Mouse (Mus musculus) MEL (cell line): Measurements from ENCODE around the gene Gltp. TPM values are rescaled to one million over a fixed set of nuclear protein-coding genes. Genes with fewer than 3 reads are reported as not detected.

ENCODE experiments used
- DNase-seq: peaks from one replicate; pipeline ENCODE4 v3.0.0; 2011; ENCODE audit warnings: low read depth, low spot score
- H3K27ac ChIP-seq: 2 replicates; pipeline ENCODE4 v1.5.1; 2012; ENCODE audit warnings: low read depth, mild to moderate bottlenecking, control low read depth, low read length, moderate library complexity; ENCODE audit not compliant: control insufficient read depth
- H3K27me3 ChIP-seq, 2 experiments: fragments of 150-350 bp in 1 of 2; sonication (generic) in 1 of 2; 2 replicates each; pipeline ENCODE4 v1.6.1; 2012; ENCODE audit warnings: low read length in 2 of 2, mild to moderate bottlenecking in 2 of 2, improper control_type of control experiment in 1 of 2, moderate library complexity in 1 of 2; ENCODE audit not compliant: insufficient read depth in 2 of 2, control insufficient read depth in 1 of 2
- H3K36me3 ChIP-seq, 2 experiments: 2 replicates each; pipeline ENCODE4 v1.6.1; 2012 to 2014; ENCODE audit warnings: low read length in 2 of 2, improper control_type of control experiment in 1 of 2, inconsistent platforms in 1 of 2, mild to moderate bottlenecking in 1 of 2; ENCODE audit not compliant: insufficient read depth in 2 of 2, control insufficient read depth in 1 of 2
- H3K4me1 ChIP-seq, 2 experiments: fragments of 150-350 bp in 1 of 2; sonication (generic) in 1 of 2; 2 replicates each; pipeline ENCODE4 v1.6.1; 2012; ENCODE audit warnings: low read length in 2 of 2, improper control_type of control experiment in 1 of 2, mild to moderate bottlenecking in 1 of 2; ENCODE audit not compliant: insufficient read depth in 2 of 2, control insufficient read depth in 1 of 2
- H3K4me3 ChIP-seq, 2 experiments: fragments of 150-350 bp in 1 of 2; sonication (generic) in 1 of 2; 2 replicates each; pipeline ENCODE4 v1.5.1; 2012; ENCODE audit warnings: low read depth in 2 of 2, low read length in 2 of 2, mild to moderate bottlenecking in 2 of 2, moderate library complexity in 2 of 2, control low read depth in 1 of 2, improper control_type of control experiment in 1 of 2; ENCODE audit not compliant: control insufficient read depth in 1 of 2, insufficient read depth in 1 of 2
- H3K79me2 ChIP-seq: 2 replicates; pipeline ENCODE4 v1.6.1; 2012; ENCODE audit warnings: mild to moderate bottlenecking, low read length, moderate library complexity; ENCODE audit not compliant: control insufficient read depth, poor library complexity, insufficient read depth
- H3K9ac ChIP-seq: 2 replicates; pipeline ENCODE4 v1.6.1; 2012; ENCODE audit warnings: low read depth, mild to moderate bottlenecking, control low read depth, low read length, moderate library complexity; ENCODE audit not compliant: control insufficient read depth, poor library complexity, severe bottlenecking
- H3K9me3 ChIP-seq: fragments of 150-350 bp; sonication (generic); replicated peaks from 2 replicates; pipeline ENCODE4 v1.6.1; 2012; ENCODE audit warnings: mild to moderate bottlenecking, low read length, improper control_type of control experiment, moderate library complexity; ENCODE audit not compliant: insufficient read depth
- BHLHE40 ChIP-seq: IDR thresholded peaks from 2 replicates; pipeline ENCODE4 v1.6.1; 2012; ENCODE audit warnings: low read depth, mild to moderate bottlenecking, inconsistent platforms, low read length, improper control_type of control experiment, borderline replicate concordance
- CHD1 ChIP-seq: IDR thresholded peaks from 2 replicates; pipeline ENCODE4 v1.6.1; 2012; ENCODE audit warnings: low read depth, mild to moderate bottlenecking, inconsistent platforms, low read length, improper control_type of control experiment
- ELF1 ChIP-seq: IDR thresholded peaks from 2 replicates; pipeline ENCODE4 v1.6.1; 2014; ENCODE audit warnings: low read depth, mild to moderate bottlenecking, inconsistent platforms, low read length, improper control_type of control experiment, moderate library complexity
- ETS1 ChIP-seq: IDR thresholded peaks from 2 replicates; pipeline ENCODE4 v1.6.1; 2012; ENCODE audit warnings: low read depth, mild to moderate bottlenecking, inconsistent platforms, low read length, improper control_type of control experiment, moderate library complexity
- GABPA ChIP-seq: IDR thresholded peaks from 2 replicates; pipeline ENCODE4 v1.6.1; 2012; ENCODE audit warnings: low read depth, mild to moderate bottlenecking, inconsistent platforms, low read length, improper control_type of control experiment, moderate library complexity
- GATA1 ChIP-seq: IDR thresholded peaks from 2 replicates; pipeline ENCODE4 v1.6.1; 2011; ENCODE audit warnings: low read depth, low read length, improper control_type of control experiment
- HCFC1 ChIP-seq: IDR thresholded peaks from 2 replicates; pipeline ENCODE4 v1.6.1; 2012; ENCODE audit warnings: low read depth, mild to moderate bottlenecking, inconsistent platforms, low read length, improper control_type of control experiment, moderate library complexity
- JUND ChIP-seq: IDR thresholded peaks from 2 replicates; pipeline ENCODE4 v1.6.1; 2011; ENCODE audit warnings: low read depth, mild to moderate bottlenecking, improper control_type of control experiment, low read length
- MAFK ChIP-seq: IDR thresholded peaks from 2 replicates; pipeline ENCODE4 v1.6.1; 2011; ENCODE audit warnings: low read depth, mild to moderate bottlenecking, low read length, improper control_type of control experiment, borderline replicate concordance
- MAX ChIP-seq: IDR thresholded peaks from 2 replicates; pipeline ENCODE4 v1.6.1; 2011; ENCODE audit warnings: low read length, improper control_type of control experiment
- MAZ ChIP-seq: IDR thresholded peaks from 2 replicates; pipeline ENCODE4 v1.6.1; 2012; ENCODE audit warnings: low read depth, mild to moderate bottlenecking, inconsistent platforms, low read length, improper control_type of control experiment
- MXI1 ChIP-seq: IDR thresholded peaks from 2 replicates; pipeline ENCODE4 v1.6.1; 2011; ENCODE audit warnings: mild to moderate bottlenecking, low read depth, low read length, improper control_type of control experiment
- MYC ChIP-seq: IDR thresholded peaks from 2 replicates; pipeline ENCODE4 v1.6.1; 2011; ENCODE audit warnings: low read depth, mild to moderate bottlenecking, low read length, improper control_type of control experiment, moderate library complexity
- NELFE ChIP-seq: IDR thresholded peaks from 2 replicates; pipeline ENCODE4 v1.6.1; 2011; ENCODE audit warnings: low read depth, low read length, improper control_type of control experiment
- POLR2A ChIP-seq, 2 experiments: IDR thresholded peaks; 2 replicates each; pipeline ENCODE4 v1.6.1; 2011 to 2012; ENCODE audit warnings: low read length in 2 of 2, mild to moderate bottlenecking in 2 of 2, control low read depth in 1 of 2, improper control_type of control experiment in 1 of 2, low read depth in 1 of 2, moderate library complexity in 1 of 2; ENCODE audit not compliant: control insufficient read depth in 1 of 2, insufficient read depth in 1 of 2, poor library complexity in 1 of 2
- SMC3 ChIP-seq: IDR thresholded peaks from 2 replicates; pipeline ENCODE4 v1.6.1; 2011; ENCODE audit warnings: low read depth, low read length, improper control_type of control experiment
- TBP ChIP-seq: IDR thresholded peaks from 2 replicates; pipeline ENCODE4 v1.8.0; 2011; ENCODE audit warnings: low read depth, low read length, improper control_type of control experiment
- TCF12 ChIP-seq: IDR thresholded peaks from 2 replicates; pipeline ENCODE4 v1.6.1; 2014; ENCODE audit warnings: low read depth, mild to moderate bottlenecking, inconsistent platforms, low read length, improper control_type of control experiment, moderate library complexity
- USF1 ChIP-seq: IDR thresholded peaks from 2 replicates; pipeline ENCODE4 v1.6.1; 2014; ENCODE audit warnings: low read depth, mild to moderate bottlenecking, inconsistent platforms, low read length, improper control_type of control experiment, moderate library complexity
- USF2 ChIP-seq, 2 experiments: IDR thresholded peaks; 2 replicates each; pipeline ENCODE4 v1.6.1; 2011 to 2012; ENCODE audit warnings: improper control_type of control experiment in 2 of 2, low read length in 2 of 2, borderline replicate concordance in 1 of 2, inconsistent platforms in 1 of 2, low read depth in 1 of 2, mild to moderate bottlenecking in 1 of 2; ENCODE audit not compliant: insufficient read depth in 1 of 2
- ZKSCAN1 ChIP-seq: IDR thresholded peaks from 2 replicates; pipeline ENCODE4 v1.6.1; 2012; ENCODE audit warnings: low read depth, mild to moderate bottlenecking, inconsistent platforms, low read length, improper control_type of control experiment, moderate library complexity
- ZMIZ1 ChIP-seq: IDR thresholded peaks from 2 replicates; pipeline ENCODE4 v1.6.1; 2012; ENCODE audit warnings: low read depth, mild to moderate bottlenecking, inconsistent platforms, low read length, improper control_type of control experiment, moderate library complexity
- ZNF384 ChIP-seq: IDR thresholded peaks from 2 replicates; pipeline ENCODE4 v1.6.1; 2012; ENCODE audit warnings: low read depth, mild to moderate bottlenecking, inconsistent platforms, low read length, improper control_type of control experiment
- polyA plus RNA-seq, 2 experiments: library from polyadenylated mRNA; stranded (reverse) in 1 of 2; unstranded in 1 of 2; fragments of >175 nt in 1 of 2; fragments of >200 nt in 1 of 2; gene quantifications; 2 replicates each; pipeline versions ENCODE4 v1.2.1 to v1.2.4; 2012; ENCODE audit warnings: low replicate concordance in 2 of 2, low read depth in 1 of 2; ENCODE audit not compliant: insufficient read length in 2 of 2, insufficient read depth in 1 of 2, missing spikeins in 1 of 2
- total RNA-seq: library from RNA; depleted of rRNA; stranded (reverse); fragments of 300-350 nt; gene quantifications from 2 replicates; pipeline ENCODE4 v1.2.3, GENCODE M21; 2012

Gltp gene
- total and polyA plus RNA-seq, 3 experiments: 18.8 to 211 (median 67.2) TPM

GRCm38 (mm10) chr5:114737090-114737887, 46.5 kb upstream of the Gltp start:
- H3K4me3 ChIP-seq: no peak overlapping the region
- no peaks in the 10 kb centered on the region for H3K27me3 ChIP-seq
- no peaks in the 10 kb centered on the region for H3K79me2 ChIP-seq
- TF ChIP-seq MYC (no peak), CHD1 (no peak), JUND (no peak), USF2 (IDR thresholded peaks at IDR 0.05; ENCODE audit: borderline replicate concordance in 1 of 2, insufficient read depth in 1 of 2, low read depth in 1 of 2, low read length in 2 of 2) (no peak), MAZ (no peak), ETS1 (no peak), HCFC1 (no peak), TCF12 (no peak), MXI1 (no peak), ELF1 (no peak), ZNF384 (no peak), TBP (no peak), POLR2A (IDR thresholded peaks at IDR 0.05; ENCODE audit: control insufficient read depth in 1 of 2, insufficient read depth in 1 of 2, low read depth in 1 of 2, low read length in 2 of 2, poor library complexity in 1 of 2) (no peak), SMC3 (no peak)
- TF ChIP-seq, all 39 proteins: peak for 0
- H3K9ac ChIP-seq: no peak overlapping the region
- DNase-seq: no peak
- H3K9me3 ChIP-seq: no peaks in the 10 kb centered on the region
- no peak overlapping the region for H3K27ac ChIP-seq
- peaks cover 0 to 14% of the 10 kb centered on the region in 2 experiments; a peak in 2 of 4 replicates for H3K36me3 ChIP-seq
- H3K4me1 ChIP-seq: no peaks in the 10 kb centered on the region

GRCm38 (mm10) chr5:114733606-114734005, 42.8 kb upstream of the Gltp start:
- Histone ChIP-seq H3K9ac (no peak overlapping the region), H3K27ac (no peak overlapping the region), H3K9me3 (no peaks in the 10 kb centered on the region), H3K79me2 (no peaks in the 10 kb centered on the region), H3K4me1 (no peaks in the 10 kb centered on the region), H3K4me3 (no peak overlapping the region), H3K27me3 (no peaks in the 10 kb centered on the region), H3K36me3 (peaks cover 0 to 11% of the 10 kb centered on the region in 2 experiments; a peak in 2 of 4 replicates)
- TF ChIP-seq ZKSCAN1 (no peak), MYC (no peak), MXI1 (no peak), MAX (no peak), USF1 (no peak), POLR2A (IDR thresholded peaks at IDR 0.05; ENCODE audit: control insufficient read depth in 1 of 2, insufficient read depth in 1 of 2, low read depth in 1 of 2, low read length in 2 of 2, poor library complexity in 1 of 2) (no peak), NELFE (no peak), GATA1 (no peak), ZMIZ1 (no peak), BHLHE40 (no peak), GABPA (no peak), MAFK (no peak)
- DNase-seq: no peak
